Mouse (Mus musculus) spleen, embryonic (tissue): ENCODE data around the gene Tulp1.

ENCODE experiments used
- CTCF ChIA-PET: fragments of 350-600 bp; sonication (Branson Sonifier 250); formaldehyde crosslinking; loops from one replicate; lab custom pipeline; 2022; lab: Charles Lee

The Tulp1 gene

DNA sequence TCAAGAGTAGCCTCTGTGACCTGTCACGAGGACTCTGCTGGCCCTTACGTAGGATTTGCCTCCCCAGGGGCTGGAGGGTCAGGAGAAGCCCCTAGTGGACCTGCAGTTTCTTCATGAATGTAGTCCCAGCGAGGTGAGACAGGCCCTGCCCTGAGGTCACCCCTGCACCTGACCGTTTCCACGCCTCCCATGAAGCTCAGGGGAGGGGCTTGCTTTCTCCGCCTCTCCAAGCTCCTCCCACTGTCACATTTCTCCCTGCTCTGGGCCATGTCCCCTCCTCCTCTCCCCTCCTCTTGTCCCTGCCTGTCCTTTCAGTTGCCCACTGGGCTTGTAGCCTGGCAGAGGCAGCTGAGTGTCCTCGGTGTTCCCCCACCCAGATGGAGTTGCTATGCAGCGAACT lies 47.9 kb downstream of the Tulp1 start:
- CTCF ChIA-PET, result interaction anchor here (0.5 kb wide), 1 partner anchor 515 kb away, joined by 8 read pairs; no protein-coding TSS in a partner anchor

DNA sequence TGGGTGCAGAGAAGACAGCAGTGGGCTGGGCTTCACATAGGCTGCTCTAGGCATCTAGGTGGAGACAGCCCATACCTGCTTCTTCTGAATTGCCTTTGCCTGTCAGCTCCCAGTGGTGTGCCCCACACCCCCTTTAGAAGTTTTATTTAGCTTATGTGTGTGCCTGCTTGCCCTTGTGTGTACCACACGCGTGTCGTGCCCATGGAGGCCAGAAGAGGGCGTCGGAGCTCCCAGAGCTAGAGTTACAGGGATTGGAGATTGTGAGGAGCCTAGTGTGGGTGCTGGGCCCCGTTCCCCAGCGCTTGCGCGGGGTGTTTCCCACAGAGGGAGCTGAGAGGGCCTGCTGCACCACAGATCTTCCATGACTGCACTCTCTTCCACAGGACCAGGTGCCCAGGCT lies 48.5 kb downstream of the Tulp1 start:
- CTCF ChIA-PET, result interaction anchor here (0.6 kb wide), 1 partner anchor 107 kb away, joined by 3 read pairs; no protein-coding TSS in a partner anchor

DNA sequence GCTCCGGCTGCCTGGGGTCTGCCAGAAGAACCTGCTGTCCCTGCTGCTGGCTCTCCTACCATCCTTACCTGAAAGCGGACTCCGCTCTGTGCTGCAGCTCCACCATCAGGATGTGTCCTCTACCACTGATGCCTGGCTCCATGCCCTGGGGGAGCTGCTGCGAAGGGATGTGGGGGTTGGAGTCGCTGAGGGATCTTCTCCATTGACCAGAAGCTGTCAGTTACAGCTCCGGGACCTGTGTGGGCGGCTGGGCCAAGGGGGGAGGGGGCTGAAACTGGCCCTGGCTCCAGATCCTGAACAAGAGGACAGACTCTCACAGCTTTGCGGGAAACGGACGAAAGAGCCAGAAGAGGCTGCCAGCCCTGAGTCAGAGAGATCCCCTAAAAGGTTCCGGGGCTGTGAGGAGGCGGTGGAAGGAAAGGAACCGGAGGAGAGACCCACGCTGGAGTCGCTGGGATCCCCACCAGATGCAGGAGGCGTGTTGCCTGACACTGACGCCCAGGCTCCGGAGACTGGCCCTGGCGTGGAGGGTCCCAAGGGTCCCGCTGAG lies 49.3 kb downstream of the Tulp1 start:
- CTCF ChIA-PET, result interaction anchor here (0.6 kb wide), 1 partner anchor 106 kb away, joined by 3 read pairs; no protein-coding TSS in a partner anchor

DNA sequence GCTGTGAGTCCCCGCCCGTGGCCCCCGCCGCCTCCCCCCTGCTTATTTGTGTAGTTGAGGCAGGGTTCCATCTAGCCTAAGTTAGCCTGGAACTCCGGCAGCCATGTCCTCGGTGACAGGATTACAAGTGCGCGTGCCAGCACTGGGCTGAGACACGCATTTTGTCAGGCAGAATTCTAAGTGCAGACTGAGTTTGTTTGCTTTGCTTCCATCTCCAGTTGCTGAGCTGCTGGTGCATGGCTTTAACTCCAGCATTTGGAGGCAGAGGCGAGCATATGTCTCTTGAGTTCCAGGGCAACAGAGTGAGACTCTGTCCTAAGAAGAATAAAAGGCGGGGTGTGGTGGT lies 51.2 kb downstream of the Tulp1 start:
- CTCF ChIA-PET, result interaction anchor here (0.7 kb wide), 1 partner anchor 28 kb away, joined by 6 read pairs; no protein-coding TSS in a partner anchor

DNA sequence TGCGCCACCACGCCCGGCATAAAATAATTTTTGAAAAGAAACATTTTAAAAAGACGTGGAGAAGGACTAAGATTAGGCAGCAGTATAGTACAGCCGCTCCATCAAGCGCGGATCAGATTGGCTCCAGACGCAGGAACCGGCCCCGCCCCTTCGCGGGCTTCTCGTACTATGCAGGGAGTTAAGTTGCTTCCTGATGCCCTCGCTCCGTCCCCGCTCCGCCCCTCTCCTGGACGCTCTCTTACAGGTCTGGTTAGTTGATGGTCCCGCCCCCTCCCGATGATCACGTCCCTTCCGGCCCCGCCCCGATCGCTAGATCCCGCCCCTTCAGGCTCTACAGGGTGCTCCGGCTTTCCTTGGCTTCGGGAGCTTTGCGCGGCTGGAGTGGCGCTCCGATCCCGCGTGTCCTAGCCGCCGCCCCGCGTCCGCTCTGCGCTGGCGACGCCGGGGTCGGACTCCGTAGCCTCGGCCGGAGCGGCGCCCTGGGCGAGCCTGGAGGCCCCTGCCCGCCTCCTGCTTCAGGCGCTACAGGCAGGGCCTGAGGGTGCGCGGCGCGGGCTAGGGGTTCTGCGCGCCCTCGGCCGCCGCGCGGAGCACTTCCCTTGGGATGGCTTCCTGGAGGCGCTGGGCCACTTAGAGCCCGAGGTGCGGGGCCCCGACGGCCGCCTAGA lies 51.7 kb downstream of the Tulp1 start, which contains the start of gene Fance:
Gene Fance (plus strand): TSS at position 308 of the 668 bp plus-strand sequence.
- CTCF ChIA-PET, result no interaction called here

DNA sequence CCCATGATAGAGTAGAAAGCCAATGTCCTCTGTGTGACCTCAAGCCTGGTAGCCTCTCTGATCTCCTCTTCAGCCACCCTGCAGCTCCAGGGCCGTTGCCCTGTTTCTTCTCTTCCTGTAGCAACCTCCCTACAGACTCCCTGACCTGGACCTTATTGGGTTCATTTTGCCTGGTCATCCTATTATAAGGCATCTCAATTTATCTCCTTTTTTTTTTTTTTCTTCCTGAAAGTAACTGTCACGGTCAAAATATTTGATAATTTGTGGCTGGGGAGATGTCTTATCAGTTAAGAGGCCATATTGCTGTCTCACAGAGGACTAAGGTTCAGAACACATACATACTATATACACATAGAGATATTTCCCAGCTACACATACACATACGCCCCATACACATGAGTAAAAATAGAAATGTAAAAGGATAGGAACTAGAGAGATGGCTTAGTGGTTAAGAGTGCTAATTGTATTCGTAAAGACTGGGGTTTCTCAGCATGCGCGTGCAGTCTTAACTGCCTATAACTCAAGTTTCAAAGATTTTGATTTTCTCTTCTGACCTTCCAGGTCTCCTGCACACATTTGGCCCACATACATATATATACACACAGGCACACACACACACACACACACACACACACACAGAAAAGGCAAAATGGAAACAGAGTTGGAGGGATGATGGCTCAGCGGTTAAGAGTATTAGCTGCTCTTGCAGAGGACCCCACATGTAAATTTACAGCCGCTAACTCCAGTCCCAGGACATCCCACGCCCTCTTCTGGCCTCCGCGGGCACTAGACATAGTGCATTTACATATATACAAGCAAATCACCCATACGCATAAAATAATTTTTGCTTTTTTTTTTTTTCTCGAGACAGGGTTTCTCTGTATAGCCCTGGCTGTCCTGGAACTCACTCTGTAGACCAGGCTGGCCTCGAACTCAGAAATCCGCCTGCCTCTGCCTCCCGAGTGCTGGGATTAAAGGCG lies 52.5 kb downstream of the Tulp1 start:
- CTCF ChIA-PET, result interaction anchor here (0.6 to 1.0 kb wide), 4 partner anchors 11 to 417 kb away, joined by 3 to 9 read pairs (median 6); partner anchors contain the start of gene Def6

DNA sequence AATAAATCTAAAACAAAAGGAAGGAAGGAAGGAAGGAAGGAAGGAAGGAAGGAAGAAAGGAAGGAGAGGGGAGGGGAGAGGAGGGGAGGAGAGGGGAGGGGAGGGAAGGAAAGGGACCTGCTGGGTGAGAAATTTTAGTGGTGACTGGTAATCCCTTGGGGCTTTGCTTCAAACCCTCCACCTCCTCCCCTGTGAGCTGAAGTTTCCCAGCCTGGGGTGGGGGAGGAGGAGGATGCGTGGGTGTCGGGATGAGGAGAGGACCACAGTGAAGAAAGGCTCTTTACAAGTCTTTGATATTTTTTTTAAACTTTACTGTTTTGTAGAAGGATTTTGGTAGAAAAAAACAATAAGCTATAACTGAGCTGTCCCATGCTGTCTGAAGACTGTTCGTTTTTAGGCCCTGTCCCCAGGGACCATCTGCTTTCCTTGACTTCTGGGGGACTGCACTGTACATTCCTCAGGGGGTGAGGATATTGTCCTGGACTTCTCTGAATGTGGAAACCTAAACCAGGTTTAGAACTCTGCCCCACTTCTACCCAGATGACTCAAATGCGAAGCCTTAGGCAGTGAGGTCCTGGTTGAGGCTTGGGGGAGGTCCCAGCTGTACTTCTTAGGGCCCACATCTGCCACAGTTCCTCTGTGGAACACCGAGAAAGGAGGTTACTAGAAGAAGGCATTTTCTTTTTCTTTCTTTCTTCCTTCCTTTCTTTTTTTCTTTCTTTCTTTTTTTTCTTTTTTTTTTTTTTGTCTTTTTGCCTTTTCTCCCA lies 53.5 kb downstream of the Tulp1 start:
- CTCF ChIA-PET, result interaction anchor here (0.7 to 1.7 kb wide), 4 partner anchors 18 to 418 kb away, joined by 3 to 9 read pairs (median 4); partner anchors contain the start of gene Def6

DNA sequence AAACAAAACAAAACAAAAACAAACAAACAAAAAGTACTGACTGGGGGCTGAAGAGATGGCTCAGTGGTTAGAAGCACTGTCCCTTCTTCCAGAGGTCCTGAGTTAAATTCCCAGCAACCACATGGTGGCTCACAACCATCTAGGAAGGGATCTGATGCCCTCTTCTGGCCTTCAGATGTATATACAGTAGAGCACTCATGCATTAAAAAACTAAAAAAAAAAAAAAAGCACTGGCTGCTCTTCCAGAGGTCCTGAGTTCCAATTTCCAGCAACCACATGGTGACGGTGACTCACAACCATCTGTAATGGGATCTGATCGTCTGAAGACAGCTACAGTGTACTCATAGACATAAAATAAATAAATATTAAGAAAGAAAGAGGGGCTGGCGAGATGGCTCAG lies 54.2 kb downstream of the Tulp1 start:
- CTCF ChIA-PET, result interaction anchor here (1.2 to 1.7 kb wide), 2 partner anchors 18 to 85 kb away, joined by 3 to 4 read pairs; no protein-coding TSS in a partner anchor

DNA sequence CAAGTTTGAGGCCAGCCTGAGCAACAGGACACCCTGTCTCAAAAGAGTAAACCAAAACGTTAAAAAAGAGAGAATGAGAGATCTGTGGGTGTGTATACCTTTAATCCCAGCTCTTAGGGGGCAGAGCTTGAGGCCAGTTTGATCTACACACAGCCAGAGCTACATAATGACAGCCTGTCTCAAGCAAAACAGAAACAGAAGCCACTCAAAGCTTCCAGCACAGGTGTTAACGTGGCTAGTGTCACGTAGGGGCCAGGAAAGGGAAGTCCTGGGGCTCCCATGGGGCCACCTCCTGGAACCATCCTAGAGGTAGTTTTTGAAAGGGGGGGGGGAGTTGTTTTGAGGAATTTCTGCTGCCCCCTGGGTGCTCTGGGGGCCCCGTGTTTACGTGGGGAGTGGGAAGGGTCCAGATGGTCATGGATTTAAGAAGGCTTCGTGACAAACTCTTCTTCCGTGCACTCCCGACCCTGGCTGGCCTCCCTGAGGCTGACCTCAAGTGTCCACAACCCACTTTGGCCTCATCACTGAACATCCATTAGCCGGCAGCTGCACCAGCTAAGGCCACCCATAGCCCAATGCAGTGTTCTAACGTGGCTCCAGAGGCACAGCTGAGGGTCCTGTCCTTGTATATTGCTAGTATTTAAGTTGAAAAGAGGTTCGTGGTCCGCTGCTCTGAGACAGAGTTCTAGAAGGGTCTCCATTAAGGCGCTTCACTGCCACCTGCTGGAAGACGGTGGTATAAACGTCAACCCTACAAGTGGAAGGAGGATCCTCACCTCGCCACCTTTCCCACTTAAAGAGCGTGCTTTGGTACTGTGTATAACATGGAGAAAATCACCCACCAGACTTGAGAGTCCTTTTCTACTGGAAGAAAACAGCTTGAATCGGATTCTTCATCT lies 56.5 kb downstream of the Tulp1 start:
- CTCF ChIA-PET, result interaction anchor here (0.5 to 0.7 kb wide), 9 partner anchors 38 to 507 kb away, joined by 3 to 22 read pairs (median 7); no protein-coding TSS in a partner anchor

DNA sequence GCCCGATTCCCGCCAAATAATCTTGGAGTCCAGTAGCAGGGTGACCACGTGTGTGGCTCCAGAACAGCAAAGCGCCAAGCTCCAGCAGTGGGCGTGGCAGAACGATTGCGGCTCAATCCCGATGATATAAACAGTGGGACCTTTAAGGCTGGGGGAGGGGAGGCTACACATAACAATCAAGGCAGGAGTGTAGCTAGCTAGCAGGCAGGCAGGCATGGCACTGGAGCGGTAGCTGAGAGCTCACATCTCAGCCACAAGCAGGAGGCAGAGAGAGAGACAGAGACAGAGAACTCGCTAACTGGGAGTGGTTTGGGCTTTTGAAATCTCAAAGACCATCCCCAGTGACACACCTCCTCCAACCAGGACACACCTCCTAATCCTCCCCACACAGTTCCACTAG lies 59.9 kb downstream of the Tulp1 start:
- CTCF ChIA-PET, result no interaction called here
